Mouse (Mus musculus) gonadal fat pad, adult 2 months (tissue): ENCODE results near the gene Clec16a. TPM values are rescaled to one million over a fixed set of nuclear protein-coding genes. Genes with fewer than 3 reads are reported as not detected.

ENCODE experiments used
- DNase-seq: peaks from one replicate; pipeline ENCODE4 v3.0.0-alpha.2; 2012; ENCODE audit warnings: low read depth
- polyA plus RNA-seq: library from polyadenylated mRNA; depleted of rRNA; stranded (reverse); fragments of >200 nt; gene quantifications from 2 replicates; pipeline ENCODE4 v1.2.3, GENCODE M21; 2012; rRNA removed

Clec16a gene
- polyA plus RNA-seq, 1 experiment: 19.9 TPM

GRCm38 (mm10) chr16:10786288-10786687 is 241.1 kb downstream of the Clec16a start:
- DNase-seq: peak; percentile 60

- no peak for DNase-seq
Measured at GRCm38 (mm10) chr16:10786782-10787547, 241.8 kb downstream of the Clec16a start.

- no peak for DNase-seq
Measured at GRCm38 (mm10) chr16:10787548-10788058, 242.5 kb downstream of the Clec16a start.

- no peak for DNase-seq
Measured at GRCm38 (mm10) chr16:10788271-10788670, 243.1 kb downstream of the Clec16a start, which contains the start of gene Tnp2. TSS of gene Tnp2 (minus strand) at chr16:10788660.

- DNase-seq: no peak
Measured at GRCm38 (mm10) chr16:10788866-10789265, 243.7 kb downstream of the Clec16a start.

GRCm38 (mm10) chr16:10790702-10791101 is 245.6 kb downstream of the Clec16a start, which contains the start of gene Prm3:
TSS of gene Prm3 (minus strand) at chr16:10790914.
- DNase-seq: no peak

Other genes with a start within 250 kb of the Clec16a start
- 36.4 and 39.8 TPM in 2 replicates for gene Emp2, start 231.4 kb upstream of the Clec16a start, polyA plus RNA-seq
- 3.0 and 3.5 TPM in 2 replicates for gene Tekt5, start 149.8 kb upstream of the Clec16a start, polyA plus RNA-seq
- gene Nubp1, start 133.4 kb upstream of the Clec16a start, polyA plus RNA-seq: 22.6 and 29.6 TPM in 2 replicates
- 1.3 and 1.4 TPM in 2 replicates for gene Tvp23a, start 98.0 kb upstream of the Clec16a start, polyA plus RNA-seq
- 3.3 and 3.5 TPM in 2 replicates for gene Ciita, start 65.3 kb upstream of the Clec16a start, polyA plus RNA-seq
- 32.0 and 36.9 TPM in 2 replicates for gene Dexi, start 2.3 kb upstream of the Clec16a start, polyA plus RNA-seq
- 2.0 and 3.5 TPM in 2 replicates for gene Socs1, start 240.2 kb downstream of the Clec16a start, polyA plus RNA-seq
- 89.5 and 151 TPM in 2 replicates for gene Tnp2, start 243.3 kb downstream of the Clec16a start, polyA plus RNA-seq
- gene Prm3, start 245.6 kb downstream of the Clec16a start, polyA plus RNA-seq: 1.5 and 3.4 TPM in 2 replicates